Mouse (Mus musculus): ENCODE measurements around the gene L1cam. TPM values are rescaled to one million over a fixed set of nuclear protein-coding genes. Genes with fewer than 3 reads are reported as not detected.

L1cam gene
- total RNA-seq, 2 experiments from 2014 or later, result 2.2 to 2.3 TPM

DNA sequence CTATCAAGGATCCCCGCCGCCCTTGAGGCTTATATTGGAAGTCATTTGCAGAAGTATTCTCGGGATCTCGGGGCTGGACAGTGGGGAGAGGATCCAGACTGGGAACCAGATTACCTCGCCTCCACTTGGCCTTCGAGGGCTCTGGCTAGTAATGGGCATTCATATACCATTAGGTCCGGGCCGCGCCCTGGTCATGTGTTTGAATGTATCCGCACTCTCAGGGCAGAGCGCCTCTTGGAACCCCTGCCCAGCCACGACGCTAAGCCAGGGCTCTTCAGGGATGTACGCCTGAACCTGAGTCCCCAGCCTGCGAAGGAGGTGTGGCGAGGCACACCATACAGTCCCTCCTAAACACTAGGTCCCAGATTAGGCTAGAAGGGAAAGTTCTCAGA, 14.9 kb downstream of the L1cam start:
- no peak for DNase-seq (ENCODE audit: low spot score)
- intact Hi-C loops (cut with DNase I), result no loop called here

DNA sequence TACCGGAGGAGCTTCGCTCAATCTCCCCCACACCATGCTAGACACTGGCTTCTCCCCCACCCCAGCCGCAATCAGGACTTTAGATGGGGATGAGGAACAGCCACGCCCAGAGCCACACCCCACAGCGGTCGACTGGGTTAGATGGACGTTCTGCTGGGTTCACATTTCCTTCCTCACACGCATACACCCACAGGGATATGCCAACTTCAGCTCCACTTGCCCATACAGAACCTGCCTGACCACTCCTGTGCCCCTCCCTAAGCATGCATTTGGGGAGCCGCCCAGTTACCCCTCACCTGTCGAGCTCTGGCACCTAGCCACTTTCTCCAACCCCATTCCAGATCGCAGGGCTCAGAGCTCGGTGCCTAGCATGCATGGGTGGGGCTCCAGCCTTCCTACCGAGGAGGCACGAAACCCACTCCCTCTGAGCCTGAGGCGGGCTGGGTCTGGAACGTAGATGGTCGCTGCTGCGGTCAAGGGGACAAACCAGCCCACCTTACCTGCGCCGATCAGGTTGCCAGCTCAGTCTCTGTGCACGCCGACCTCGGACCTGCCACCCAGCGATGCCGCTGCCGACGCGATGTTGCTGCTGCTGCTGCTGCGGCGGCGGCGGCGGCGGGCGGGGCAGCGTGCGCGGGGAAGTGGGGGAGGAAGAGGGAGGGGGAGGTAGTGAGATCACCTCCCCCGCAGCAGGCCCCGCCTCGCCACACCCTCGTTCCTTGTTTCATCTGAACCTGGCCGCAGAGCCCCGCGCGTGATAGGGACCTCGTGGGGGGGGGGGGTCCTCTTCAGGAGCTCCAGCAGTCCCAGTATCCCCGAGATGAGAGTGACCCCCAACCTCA, 15.5 kb downstream of the L1cam start:
- intact Hi-C loops (cut with DNase I), result no loop called here
- no peak for DNase-seq (ENCODE audit: low spot score)

DNA sequence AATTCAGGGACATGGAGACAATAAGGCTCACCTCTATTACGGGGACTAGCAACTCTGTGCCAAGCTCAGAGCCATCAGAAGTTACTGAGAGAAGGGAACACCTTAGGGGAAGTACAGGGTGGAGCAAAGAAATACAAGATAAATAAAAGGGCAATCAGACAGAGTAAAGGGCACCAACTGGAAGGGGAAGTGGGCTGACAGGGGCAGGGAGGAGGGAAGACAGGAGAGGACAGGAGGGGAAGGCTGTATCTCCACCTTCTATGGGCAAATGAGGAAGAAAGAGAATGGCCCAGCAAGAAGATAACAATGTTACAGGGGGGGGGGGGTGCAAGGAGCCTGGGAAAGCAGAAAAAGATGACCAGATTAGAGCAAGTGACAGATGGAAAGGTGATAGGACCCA, 18.9 kb downstream of the L1cam start:
- intact Hi-C loops (cut with DNase I), result no loop called here
- no peak for DNase-seq (ENCODE audit: low spot score)

DNA sequence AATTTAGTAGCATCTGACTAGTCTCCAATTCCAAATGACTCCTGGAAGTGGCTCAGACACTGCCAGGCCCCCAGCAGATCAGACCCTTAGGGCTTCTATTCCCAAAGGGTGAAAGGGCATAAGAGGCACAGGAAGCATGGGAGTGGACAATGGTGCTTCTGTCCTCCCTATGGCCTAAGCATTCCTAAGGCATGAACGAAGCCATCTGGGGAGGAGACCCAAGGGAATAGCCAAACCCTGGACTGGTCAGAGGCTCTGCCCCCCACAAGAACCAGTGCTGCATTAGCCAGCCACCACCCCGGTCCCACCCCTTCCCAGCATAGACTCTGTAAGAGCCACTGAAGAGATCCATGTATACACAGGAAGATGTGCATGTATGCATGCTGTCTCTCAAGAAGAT, 20.0 kb downstream of the L1cam start:
- DNase-seq (ENCODE audit: low spot score), result no peak
- intact Hi-C loops (cut with DNase I), result no loop called here

DNA sequence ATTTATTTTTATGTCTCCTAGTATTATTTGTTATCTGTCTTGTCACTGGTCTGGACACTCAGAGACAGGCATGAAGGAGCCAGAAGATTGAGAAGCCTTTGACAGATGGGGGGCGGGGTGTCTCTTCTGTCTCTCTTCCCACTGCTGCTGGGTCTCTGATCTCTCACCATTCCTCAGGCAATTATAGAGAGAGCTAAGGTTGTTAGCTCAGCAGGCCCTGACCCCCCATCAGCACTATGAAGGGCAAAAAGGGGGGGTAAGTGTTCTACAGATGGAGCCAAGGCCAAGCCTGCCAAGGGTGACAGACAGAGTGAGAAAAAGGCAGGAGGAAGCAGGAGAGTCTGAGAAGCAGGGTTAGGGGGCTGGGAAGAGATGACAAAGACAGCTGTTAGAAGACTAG, 23.9 kb downstream of the L1cam start:
- no peak for DNase-seq (ENCODE audit: low spot score)
- intact Hi-C loops (cut with DNase I), result no loop called here

DNA sequence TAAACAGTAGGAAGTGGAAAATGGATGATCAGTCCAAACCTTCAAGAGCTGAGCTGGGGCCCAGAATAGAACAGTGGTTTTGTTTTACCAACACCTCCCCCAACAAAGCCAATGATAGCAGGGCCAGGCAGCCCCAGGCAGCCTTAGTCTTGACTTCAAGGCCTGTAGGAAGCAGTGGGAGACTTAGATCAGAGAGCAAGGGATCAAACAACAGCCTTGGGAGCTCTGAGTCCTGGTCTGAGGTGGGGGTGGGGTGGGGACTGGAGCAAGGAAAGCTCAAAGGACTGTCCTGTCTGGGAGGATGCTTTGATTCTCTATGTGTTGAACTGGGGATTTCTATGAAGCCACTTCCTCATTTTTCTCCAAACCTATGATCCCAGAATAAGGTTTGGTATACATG, 24.4 kb downstream of the L1cam start:
- no peak for DNase-seq (ENCODE audit: low spot score)
- intact Hi-C loops (cut with DNase I), result no loop called here

DNA sequence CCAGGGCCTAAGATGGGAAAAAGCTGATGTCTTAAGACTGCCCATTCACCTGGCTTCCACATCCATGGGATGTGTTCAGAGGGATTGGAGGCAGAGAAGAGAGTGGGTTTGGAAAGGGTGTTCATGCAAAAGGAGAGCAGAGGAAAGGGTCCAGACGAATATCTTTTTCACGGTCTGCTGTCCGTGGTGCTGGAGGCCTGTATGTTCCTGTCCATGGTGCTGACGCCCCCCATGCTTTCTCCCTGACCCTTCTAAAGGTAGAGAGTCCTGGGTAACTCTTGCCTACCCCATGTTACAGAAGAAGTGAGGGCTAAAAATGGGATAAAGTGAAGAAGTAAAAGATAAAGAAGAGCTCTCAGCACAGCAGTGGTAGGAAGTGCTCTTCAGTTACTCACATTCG, 26.6 kb downstream of the L1cam start:
- intact Hi-C loops (cut with DNase I), result no loop called here
- no peak for DNase-seq (ENCODE audit: low spot score)

DNA sequence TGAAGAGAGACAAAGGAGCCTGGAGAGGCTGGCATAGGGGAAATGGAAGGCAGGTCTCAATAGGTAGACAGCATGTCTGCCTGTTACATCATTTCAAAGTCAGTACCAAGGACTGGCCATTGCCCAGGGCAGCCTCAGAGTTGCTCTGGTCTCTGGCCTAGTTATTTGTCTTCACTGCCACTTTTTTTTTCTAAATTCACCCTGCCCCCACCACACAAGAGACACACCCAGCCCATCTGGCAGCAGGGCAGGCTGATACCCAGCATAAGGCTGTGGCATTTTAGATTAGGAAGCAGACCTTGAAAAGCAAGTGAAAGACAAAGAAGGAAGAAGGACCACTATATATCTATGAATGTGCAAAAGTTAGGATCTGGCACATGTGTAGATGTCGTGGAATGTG, 28.1 kb downstream of the L1cam start:
- no peak for DNase-seq (ENCODE audit: low spot score)
- intact Hi-C loops (cut with DNase I), result no loop called here

DNA sequence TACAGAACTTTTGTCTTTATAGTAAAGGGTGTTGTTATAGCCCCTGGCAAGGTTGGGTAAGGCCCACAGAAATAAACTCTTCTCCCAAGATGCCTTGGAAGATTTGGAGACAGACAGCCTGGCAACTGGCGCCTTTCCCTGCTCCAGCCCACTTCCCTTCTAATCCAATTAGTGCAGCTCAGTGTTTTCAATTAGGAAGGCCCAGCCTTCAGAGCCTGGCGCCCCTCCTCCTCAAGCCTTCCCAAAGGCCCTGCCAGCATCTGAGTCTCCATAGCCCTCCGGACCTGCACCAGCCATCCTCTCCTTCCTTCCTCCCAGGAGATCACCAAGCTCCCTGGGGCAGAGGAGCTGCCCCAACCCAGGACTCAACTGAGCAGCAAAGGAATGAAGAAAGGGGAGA, 28.6 kb downstream of the L1cam start:
- intact Hi-C loops (cut with DNase I), result no loop called here
- no peak for DNase-seq (ENCODE audit: low spot score)

DNA sequence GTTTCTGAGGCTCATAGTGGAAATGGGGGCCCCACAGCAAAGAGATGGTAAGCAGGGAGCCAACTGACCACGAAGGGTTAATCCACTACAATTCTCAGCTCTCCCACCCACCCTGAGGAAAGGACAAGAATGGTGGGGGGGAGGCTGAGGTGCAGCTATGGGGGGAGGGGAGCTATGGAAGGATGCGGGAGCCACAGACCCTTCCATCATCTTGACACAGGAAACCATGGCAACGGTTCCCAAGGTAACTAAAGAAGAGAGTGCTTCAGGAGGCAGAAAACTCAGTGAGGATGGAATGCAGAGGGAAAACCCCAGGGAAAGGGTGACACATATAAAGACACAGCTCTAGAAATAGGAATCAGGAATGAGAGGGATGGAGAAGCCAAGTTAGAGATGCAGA, 31.2 kb downstream of the L1cam start:
- intact Hi-C loops (cut with DNase I), result no loop called here
- no peak for DNase-seq (ENCODE audit: low spot score)

DNA sequence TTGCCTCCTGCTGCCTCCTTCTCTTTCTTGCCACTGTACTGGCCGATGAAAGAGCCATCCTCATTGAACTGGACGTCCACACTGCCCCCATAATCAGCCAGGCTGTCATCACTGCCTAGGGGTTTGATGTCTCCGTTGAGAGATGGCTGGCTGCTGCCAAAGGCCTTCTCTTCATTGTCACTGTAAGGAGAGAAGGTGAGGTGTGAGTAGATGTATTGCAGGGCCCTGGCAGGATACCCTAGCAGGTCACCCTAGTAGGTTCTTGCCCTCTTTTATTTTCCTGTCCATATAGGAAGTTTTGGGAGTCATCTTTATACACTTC, 40.9 kb downstream of the L1cam start:
- intact Hi-C loops (cut with DNase I), result no loop called here
- no peak for DNase-seq (ENCODE audit: low spot score)

DNA sequence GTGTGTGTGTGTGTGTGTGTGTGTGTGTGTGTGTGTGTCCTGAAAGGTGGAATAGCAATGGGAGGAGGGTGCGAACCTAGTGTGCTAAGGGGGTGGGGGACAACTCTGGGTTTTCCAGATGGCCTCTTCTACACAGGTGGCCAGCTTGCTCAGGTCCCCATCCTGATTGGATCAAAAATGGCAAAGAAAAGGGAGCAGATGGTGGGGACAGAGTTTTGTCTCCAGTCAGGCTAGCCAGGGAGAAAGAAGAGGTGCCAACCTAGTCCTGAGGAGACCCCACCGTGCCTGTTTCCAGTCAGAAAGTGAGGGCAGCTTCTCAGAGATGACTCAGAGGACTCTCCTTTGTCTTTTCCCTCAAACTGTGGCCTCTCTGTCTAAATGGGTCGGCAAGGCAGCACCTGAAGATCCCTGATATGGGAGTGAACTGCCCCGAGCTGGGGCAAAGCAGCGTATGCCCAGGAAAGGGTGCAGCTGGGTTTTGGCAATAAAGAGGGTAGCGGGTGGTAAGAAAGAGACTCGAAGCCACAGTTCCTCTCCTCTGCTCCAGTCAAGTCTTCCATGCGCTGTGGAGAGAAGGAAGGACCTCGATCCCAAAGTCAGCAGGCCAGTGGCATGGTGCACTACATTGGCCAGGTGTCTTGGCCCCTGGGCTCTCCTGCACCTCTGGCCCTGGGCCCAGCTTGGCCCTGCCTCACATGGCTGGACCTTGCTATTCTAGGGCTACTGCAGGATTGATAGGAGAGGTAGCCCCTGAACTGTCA, 41.4 kb downstream of the L1cam start:
- intact Hi-C loops (cut with DNase I), result no loop called here
- DNase-seq (ENCODE audit: low spot score), result no peak

DNA sequence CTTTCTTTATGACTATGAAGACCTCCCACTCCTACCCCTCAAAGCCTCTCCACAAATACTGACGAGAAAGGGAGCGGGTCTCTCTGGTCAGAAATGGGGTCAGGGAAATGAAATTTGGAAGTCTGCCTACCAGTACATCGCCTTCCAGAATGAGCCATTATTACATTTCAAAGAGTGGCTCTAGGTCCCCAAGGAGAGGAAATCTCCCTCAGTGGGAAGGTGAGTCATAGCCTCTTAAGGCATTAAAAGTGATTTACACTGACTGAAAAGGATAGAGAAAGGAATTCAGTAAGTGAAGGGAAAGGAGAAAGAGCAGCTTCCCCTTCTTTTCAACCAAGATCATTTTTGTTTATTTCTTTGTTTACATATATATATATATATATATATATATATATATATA, 59.2 kb downstream of the L1cam start:
- DNase-seq (ENCODE audit: low spot score), result no peak
- intact Hi-C loops (cut with DNase I), result no loop called here

DNA sequence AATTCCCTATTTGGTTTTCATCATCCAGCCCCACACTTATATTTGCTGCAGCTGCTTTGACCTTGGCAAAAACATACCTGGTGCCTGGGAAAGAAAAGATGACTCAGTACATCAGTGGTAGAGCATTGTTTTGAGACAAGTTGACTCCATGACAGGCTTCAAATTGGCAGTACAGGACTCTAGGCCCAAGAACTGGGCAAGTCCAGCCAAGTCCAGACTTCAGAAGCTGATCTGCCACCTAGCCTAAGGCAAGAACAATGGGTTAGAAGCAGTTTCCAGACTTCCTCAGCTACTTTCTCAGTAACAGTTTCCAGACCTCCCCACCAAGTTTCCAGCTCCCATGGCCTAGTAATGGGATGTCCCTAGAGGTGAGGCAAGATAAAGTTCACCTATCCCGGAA, 60.2 kb downstream of the L1cam start:
- intact Hi-C loops (cut with DNase I), result no loop called here

DNA sequence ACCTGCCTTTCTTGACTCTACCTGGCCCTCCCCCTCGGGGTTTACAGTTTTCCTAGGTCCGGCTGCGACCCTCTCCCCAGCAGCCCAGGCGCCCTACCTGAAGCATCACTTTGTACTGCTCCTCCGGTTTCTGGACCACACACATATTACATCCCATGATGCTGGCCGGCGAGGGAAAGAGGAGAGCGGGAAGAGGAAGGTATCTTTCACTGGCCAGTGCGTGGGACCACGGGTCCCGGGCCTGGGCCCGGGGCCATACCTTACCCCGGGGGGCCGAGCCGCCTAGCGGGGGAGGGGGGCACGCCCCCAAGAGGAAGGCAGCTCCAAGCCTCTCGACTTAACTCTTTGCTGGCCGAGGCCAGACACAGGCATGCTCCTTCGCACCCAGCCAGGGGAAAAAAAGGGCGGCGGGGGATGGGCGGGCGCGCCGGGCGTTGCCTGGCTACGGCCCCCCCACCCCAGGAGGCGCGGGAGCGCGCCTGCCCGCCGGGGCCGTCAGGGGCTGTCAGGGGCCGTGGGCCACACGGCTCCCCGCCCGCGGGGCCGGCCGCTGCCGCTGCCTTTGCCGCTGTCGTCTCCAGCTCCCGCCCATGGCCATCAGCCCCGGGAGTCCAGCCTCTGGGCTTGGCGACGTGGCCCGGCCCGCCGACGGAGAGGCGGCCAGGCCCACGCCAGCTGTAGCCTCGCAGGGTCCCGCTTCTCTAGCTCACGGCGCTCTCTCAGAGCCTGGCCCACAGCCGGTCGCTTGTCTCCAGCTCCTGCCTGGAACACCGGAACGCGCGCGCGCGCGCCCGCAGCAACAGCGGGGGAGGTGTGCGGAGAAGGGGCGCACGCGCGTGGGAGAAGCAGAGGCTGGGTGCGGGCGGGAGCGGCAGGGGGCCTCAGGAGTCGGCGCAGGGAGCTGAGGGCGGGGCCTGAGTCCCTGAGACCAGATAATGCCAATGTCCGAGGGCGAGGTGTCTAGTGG, 71.4 kb downstream of the L1cam start, which contains the start of gene Pdzd4:
TSS of gene Pdzd4 (minus strand) at position 785 of the 967 bp plus-strand sequence.
- intact Hi-C loops (cut with DNase I), result no loop called here
- no peak for DNase-seq (ENCODE audit: low spot score)

More for the DNA sequence above, 60.2 kb downstream of the L1cam start:
- DNase-seq (ENCODE audit: low spot score), result no peak

DNA sequence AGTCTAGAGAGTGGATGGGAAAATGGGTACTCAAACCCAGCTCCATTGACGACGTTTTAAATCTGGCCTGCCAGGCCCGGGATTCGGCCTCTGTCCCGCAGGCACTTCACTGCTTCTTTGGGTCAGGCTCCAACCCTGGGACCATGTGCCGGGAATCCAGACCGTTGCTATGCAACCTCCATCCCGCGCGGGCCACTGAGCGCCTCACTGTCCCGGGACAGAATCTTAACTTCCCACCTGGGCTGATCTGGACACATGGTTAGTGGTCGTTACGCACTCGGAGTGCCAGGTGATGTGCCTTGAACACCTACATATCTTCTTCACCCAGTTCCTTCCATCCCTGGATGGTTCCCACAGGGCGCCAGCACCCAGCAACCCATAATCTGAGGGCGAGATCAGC, 72.2 kb downstream of the L1cam start:
- DNase-seq (ENCODE audit: low spot score), result no peak
- intact Hi-C loops (cut with DNase I), result no loop called here

DNA sequence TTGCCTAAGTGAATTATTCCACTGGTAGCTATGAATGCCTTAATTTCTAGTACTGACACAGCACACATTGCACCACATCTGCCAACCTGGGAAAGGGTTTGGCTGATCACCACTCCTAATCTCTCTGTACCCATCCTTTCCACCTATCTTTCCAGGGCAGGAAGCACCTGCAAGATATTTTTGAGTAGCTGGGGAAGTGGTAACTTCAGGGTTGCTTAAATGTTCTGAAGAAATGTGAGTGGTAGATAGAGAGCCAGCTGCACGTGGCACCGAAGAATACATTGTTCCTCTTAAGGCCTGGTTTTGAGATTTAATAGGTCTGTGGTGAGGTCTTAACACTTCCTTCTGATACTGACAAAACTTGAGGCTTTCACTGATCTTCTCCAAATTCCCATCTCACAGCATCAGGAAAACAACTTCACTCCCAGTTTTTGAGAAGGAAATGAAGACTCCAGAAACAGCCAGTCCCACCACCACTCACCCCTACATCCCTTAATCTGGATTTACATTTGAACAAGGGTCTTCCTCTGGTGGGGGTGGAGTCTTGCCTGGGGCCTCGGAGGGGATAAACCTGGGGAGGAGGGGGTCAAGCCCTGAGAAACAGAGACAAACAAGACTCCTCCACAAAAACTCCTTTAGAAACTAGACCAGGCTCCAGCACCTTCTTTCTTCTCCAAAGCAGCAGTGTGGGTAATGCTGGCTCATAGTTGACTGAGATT, 79.2 kb downstream of the L1cam start:
- no peak for DNase-seq (ENCODE audit: low spot score)
- intact Hi-C loops (cut with DNase I), result no loop called here

DNA sequence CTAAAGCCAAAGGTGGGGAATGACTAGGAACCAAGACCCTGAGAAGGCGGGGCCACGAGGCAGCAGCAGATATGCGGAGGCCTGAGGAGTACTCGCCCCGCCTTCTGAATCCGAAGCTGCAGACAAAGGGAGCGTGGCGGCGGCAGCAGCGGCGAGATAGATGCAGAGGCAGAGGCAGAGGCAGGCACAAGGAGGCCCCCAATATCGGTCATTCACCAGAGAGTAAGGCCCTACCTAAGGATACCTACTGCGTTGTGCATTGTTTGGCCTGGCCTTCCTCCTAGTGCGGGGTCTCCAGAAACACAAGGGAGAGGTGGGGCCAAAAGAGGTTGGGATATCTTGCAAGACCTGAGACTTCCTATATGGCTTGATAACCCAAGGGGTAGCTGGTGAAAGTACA, 80.8 kb downstream of the L1cam start:
- intact Hi-C loops (cut with DNase I), result no loop called here
- DNase-seq (ENCODE audit: low spot score), result no peak

DNA sequence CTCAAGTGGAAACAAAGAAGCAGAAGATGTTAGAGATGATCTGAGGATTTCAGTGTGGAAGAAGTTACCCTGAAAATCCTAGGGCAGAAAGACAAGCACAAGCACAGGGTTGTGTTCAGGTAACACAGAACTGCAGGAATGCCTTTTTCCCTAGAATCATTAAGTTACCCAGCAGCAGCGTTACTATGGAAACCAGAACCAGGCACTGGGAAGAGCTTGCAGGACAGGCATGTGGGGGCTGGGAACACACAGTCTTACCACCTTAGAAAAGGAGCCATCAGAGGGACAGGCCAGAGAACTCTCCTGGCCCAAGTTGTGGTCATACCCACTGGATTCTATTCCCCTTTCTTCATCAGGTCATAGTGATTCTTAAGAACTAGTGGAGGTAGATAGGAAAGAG, 90.1 kb downstream of the L1cam start:
- intact Hi-C loops (cut with DNase I), result no loop called here

More for the DNA sequence above, 90.1 kb downstream of the L1cam start:
- DNase-seq (ENCODE audit: low spot score), result no peak
